Mouse (Mus musculus) neural tube, embryonic 12.5 days (tissue): Measurements from ENCODE around the gene St3gal6. TPM values are rescaled to one million over a fixed set of nuclear protein-coding genes. Genes with fewer than 3 reads are reported as not detected.

Experiments
- ATAC-seq: fragments of 200-750 bp; cut with Nextera tagmentation; 2 replicates; pipeline ENCODE4 v1.8.0; 2017; ENCODE audit warnings: low read depth, mild to moderate bottlenecking, moderate TSS enrichment, moderate library complexity; ENCODE audit not compliant: low FRiP score
- H3K27ac ChIP-seq: fragments of 300-500 bp; sonication (generic); 2 replicates; pipeline ENCODE4 v1.5.1; 2016
- H3K27me3 ChIP-seq: fragments of 300-500 bp; sonication (generic); replicated peaks from 2 replicates; pipeline ENCODE4 v1.6.1; 2016; ENCODE audit warnings: mild to moderate bottlenecking
- H3K36me3 ChIP-seq: fragments of 300-500 bp; sonication (generic); 2 replicates; pipeline ENCODE4 v1.6.1; 2016; ENCODE audit warnings: mild to moderate bottlenecking
- H3K4me1 ChIP-seq: fragments of 300-500 bp; sonication (generic); 2 replicates; pipeline ENCODE4 v1.6.1; 2016
- H3K4me2 ChIP-seq: fragments of 300-500 bp; sonication (generic); replicated peaks from 2 replicates; pipeline ENCODE4 v1.6.1; 2016; ENCODE audit warnings: mild to moderate bottlenecking
- H3K4me3 ChIP-seq: fragments of 300-500 bp; sonication (generic); 2 replicates; pipeline ENCODE4 v1.5.1; 2016
- H3K9ac ChIP-seq: fragments of 300-500 bp; sonication (generic); 2 replicates; pipeline ENCODE4 v1.6.1; 2016; ENCODE audit warnings: mild to moderate bottlenecking
- H3K9me3 ChIP-seq: fragments of 300-500 bp; sonication (generic); 2 replicates; pipeline ENCODE4 v1.6.1; 2016; ENCODE audit warnings: mild to moderate bottlenecking
- WGBS: fragments of 180-500 bp; shearing (Covaris S2); methylation state at CpG from one replicate; pipeline ENCODE4 v1.1.7; 2016; 5-methylcytosine and 5-hydroxymethylcytosine counted together
- polyA plus RNA-seq: library from polyadenylated mRNA; unstranded; fragments of >200 nt; fragmentation: Nextera tagmentation; extraction: Ambion mirVana; gene quantifications from 2 replicates; pipeline ENCODE4 v1.2.1, GENCODE M21; 2016

The St3gal6 gene
- polyA plus RNA-seq, 1 experiment from 2014 or later: 7.4 TPM

- Histone ChIP-seq H3K4me3 (no peak overlapping the region), H3K36me3 (no peaks in the 10 kb centered on the region), H3K4me2 (no peak overlapping the region), H3K27ac (no peak overlapping the region), H3K27me3 (no peaks in the 10 kb centered on the region), H3K9ac (no peak overlapping the region), H3K9me3 (no peaks in the 10 kb centered on the region), H3K4me1 (no peaks in the 10 kb centered on the region)
- no peak for ATAC-seq
- 88% methylated on average over 7 of the region's 7 CpGs for WGBS
Observed at GRCm38 (mm10) chr16:58534245-58535142, 10.5 kb upstream of the St3gal6 start.

GRCm38 (mm10) chr16:58533742-58534141 lies 9.7 kb upstream of the St3gal6 start:
- WGBS: 73% methylated on average over 5 of the region's 5 CpGs
- H3K4me2 ChIP-seq: no peak overlapping the region
- H3K4me1 ChIP-seq: no peaks in the 10 kb centered on the region
- no peak overlapping the region for H3K9ac ChIP-seq
- H3K27me3 ChIP-seq: no peaks in the 10 kb centered on the region
- H3K4me3 ChIP-seq: no peak overlapping the region
- no peak overlapping the region for H3K27ac ChIP-seq
- H3K36me3 ChIP-seq: no peaks in the 10 kb centered on the region
- no peak for ATAC-seq
- H3K9me3 ChIP-seq: no peaks in the 10 kb centered on the region

GRCm38 (mm10) chr16:58533254-58533653 lies 9.2 kb upstream of the St3gal6 start:
- WGBS: 90% methylated on average over 2 of the region's 2 CpGs
- ATAC-seq: no peak
- no peaks in the 10 kb centered on the region for H3K27me3 ChIP-seq
- H3K9me3 ChIP-seq: no peaks in the 10 kb centered on the region
- no peaks in the 10 kb centered on the region for H3K4me1 ChIP-seq
- no peak overlapping the region for H3K4me2 ChIP-seq
- H3K9ac ChIP-seq: no peak overlapping the region
- no peaks in the 10 kb centered on the region for H3K36me3 ChIP-seq
- no peak overlapping the region for H3K27ac ChIP-seq
- no peak overlapping the region for H3K4me3 ChIP-seq

GRCm38 (mm10) chr16:58532511-58532910 lies 8.5 kb upstream of the St3gal6 start:
- H3K27ac ChIP-seq: no peak overlapping the region
- H3K9me3 ChIP-seq: no peaks in the 10 kb centered on the region
- 10% methylated on average over 3 of the region's 3 CpGs for WGBS
- H3K4me2 ChIP-seq: no peak overlapping the region
- H3K36me3 ChIP-seq: no peaks in the 10 kb centered on the region
- no peaks in the 10 kb centered on the region for H3K4me1 ChIP-seq
- no peak overlapping the region for H3K4me3 ChIP-seq
- H3K27me3 ChIP-seq: no peaks in the 10 kb centered on the region
- peak; percentile 68; the same call in 1 of the 2 replicates for ATAC-seq
- H3K9ac ChIP-seq: no peak overlapping the region

GRCm38 (mm10) chr16:58527817-58528216 lies 3.8 kb upstream of the St3gal6 start:
- H3K36me3 ChIP-seq: no peaks in the 10 kb centered on the region
- 68% methylated on average over 5 of the region's 5 CpGs for WGBS
- H3K9ac ChIP-seq: no peak overlapping the region
- H3K27me3 ChIP-seq: no peaks in the 10 kb centered on the region
- no peak overlapping the region for H3K4me3 ChIP-seq
- no peaks in the 10 kb centered on the region for H3K4me1 ChIP-seq
- no peak overlapping the region for H3K4me2 ChIP-seq
- 0 out of 2 replicates have a peak, but pooled peaks cover 7% of the 10 kb centered on the region for H3K9me3 ChIP-seq
- no peak overlapping the region for H3K27ac ChIP-seq
- ATAC-seq: no peak

GRCm38 (mm10) chr16:58526729-58527128 lies 2.7 kb upstream of the St3gal6 start:
- no peak overlapping the region for H3K4me3 ChIP-seq
- no peaks in the 10 kb centered on the region for H3K36me3 ChIP-seq
- 91% methylated on average over 6 of the region's 6 CpGs for WGBS
- 0 out of 2 replicates have a peak, but pooled peaks cover 7% of the 10 kb centered on the region for H3K9me3 ChIP-seq
- peaks cover 4% of the 10 kb centered on the region; the same call in 1 of the 2 replicates for H3K27me3 ChIP-seq
- no peak overlapping the region for H3K9ac ChIP-seq
- no peak overlapping the region for H3K27ac ChIP-seq
- H3K4me2 ChIP-seq: no peak overlapping the region
- no peaks in the 10 kb centered on the region for H3K4me1 ChIP-seq
- ATAC-seq: no peak

- Histone ChIP-seq H3K27ac (no peak overlapping the region), H3K36me3 (no peaks in the 10 kb centered on the region), H3K9me3 (0 out of 2 replicates have a peak, but pooled peaks cover 7% of the 10 kb centered on the region), H3K27me3 (peaks cover 4% of the 10 kb centered on the region; the same call in 1 of the 2 replicates), H3K4me3 (no peak overlapping the region), H3K4me2 (no peak overlapping the region), H3K4me1 (no peaks in the 10 kb centered on the region), H3K9ac (no peak overlapping the region)
- ATAC-seq: no peak
Observed at GRCm38 (mm10) chr16:58525832-58526231, 1.8 kb upstream of the St3gal6 start.

GRCm38 (mm10) chr16:58523044-58523859 lies 791 bp downstream of the St3gal6 start:
- H3K36me3 ChIP-seq: no peaks in the 10 kb centered on the region
- peak; percentile 88 for ATAC-seq
- peak overlapping the region; percentile 6; the same call in 1 of the 2 replicates for H3K27ac ChIP-seq
- 0 out of 2 replicates have a peak, but pooled peaks cover 7% of the 10 kb centered on the region for H3K9me3 ChIP-seq
- H3K4me3 ChIP-seq: peak overlapping the region; percentile 71
- WGBS: under 1% methylated on average over 58 of the region's 58 CpGs
- H3K4me1 ChIP-seq: no peaks in the 10 kb centered on the region
- peak overlapping the region; percentile 96 for H3K4me2 ChIP-seq
- peak overlapping the region; percentile 75 for H3K9ac ChIP-seq
- peaks cover 4% of the 10 kb centered on the region; the same call in 1 of the 2 replicates for H3K27me3 ChIP-seq

GRCm38 (mm10) chr16:58522677-58523043 lies 1.4 kb downstream of the St3gal6 start:
- Histone ChIP-seq H3K36me3 (no peaks in the 10 kb centered on the region), H3K27ac (peak overlapping the region; percentile 6; the same call in 1 of the 2 replicates), H3K4me3 (peak overlapping the region; percentile 71), H3K27me3 (peaks cover 4% of the 10 kb centered on the region; the same call in 1 of the 2 replicates), H3K4me2 (peak overlapping the region; percentile 96), H3K4me1 (no peaks in the 10 kb centered on the region), H3K9ac (peak overlapping the region; percentile 75), H3K9me3 (0 out of 2 replicates have a peak, but pooled peaks cover 7% of the 10 kb centered on the region)
- 1% methylated on average over 16 of the region's 16 CpGs for WGBS
- peak; percentile 64 for ATAC-seq

GRCm38 (mm10) chr16:58521900-58522299 lies 2.1 kb downstream of the St3gal6 start:
- no peak overlapping the region for H3K27ac ChIP-seq
- 52% methylated on average over 7 of the region's 7 CpGs for WGBS
- 0 out of 2 replicates have a peak overlapping the region, but pooled peaks have one; percentile 71 for H3K4me3 ChIP-seq
- H3K4me2 ChIP-seq: peak overlapping the region; percentile 96
- no peaks in the 10 kb centered on the region for H3K4me1 ChIP-seq
- H3K36me3 ChIP-seq: no peaks in the 10 kb centered on the region
- H3K9me3 ChIP-seq: 0 out of 2 replicates have a peak, but pooled peaks cover 7% of the 10 kb centered on the region
- no peak overlapping the region for H3K9ac ChIP-seq
- peaks cover 4% of the 10 kb centered on the region; the same call in 1 of the 2 replicates for H3K27me3 ChIP-seq
- ATAC-seq: no peak

- WGBS: 79% methylated on average over 4 of the region's 4 CpGs
- H3K4me3 ChIP-seq: no peak overlapping the region
- 0 out of 2 replicates have a peak, but pooled peaks cover 7% of the 10 kb centered on the region for H3K9me3 ChIP-seq
- no peak overlapping the region for H3K9ac ChIP-seq
- H3K27me3 ChIP-seq: peaks cover 4% of the 10 kb centered on the region; the same call in 1 of the 2 replicates
- no peaks in the 10 kb centered on the region for H3K4me1 ChIP-seq
- no peak for ATAC-seq
- no peaks in the 10 kb centered on the region for H3K36me3 ChIP-seq
- H3K27ac ChIP-seq: no peak overlapping the region
- no peak overlapping the region for H3K4me2 ChIP-seq
Observed at GRCm38 (mm10) chr16:58521182-58521581, 2.9 kb downstream of the St3gal6 start.

GRCm38 (mm10) chr16:58520457-58520856 lies 3.6 kb downstream of the St3gal6 start:
- Histone ChIP-seq H3K4me3 (no peak overlapping the region), H3K27me3 (peaks cover 4% of the 10 kb centered on the region; the same call in 1 of the 2 replicates), H3K27ac (no peak overlapping the region), H3K36me3 (no peaks in the 10 kb centered on the region), H3K9me3 (0 out of 2 replicates have a peak, but pooled peaks cover 7% of the 10 kb centered on the region), H3K4me2 (no peak overlapping the region; the same call in 1 of the 2 replicates), H3K9ac (no peak overlapping the region), H3K4me1 (no peaks in the 10 kb centered on the region)
- no peak for ATAC-seq
- WGBS: 92% methylated on average over 6 of the region's 6 CpGs
